In the genomic region with DNA sequence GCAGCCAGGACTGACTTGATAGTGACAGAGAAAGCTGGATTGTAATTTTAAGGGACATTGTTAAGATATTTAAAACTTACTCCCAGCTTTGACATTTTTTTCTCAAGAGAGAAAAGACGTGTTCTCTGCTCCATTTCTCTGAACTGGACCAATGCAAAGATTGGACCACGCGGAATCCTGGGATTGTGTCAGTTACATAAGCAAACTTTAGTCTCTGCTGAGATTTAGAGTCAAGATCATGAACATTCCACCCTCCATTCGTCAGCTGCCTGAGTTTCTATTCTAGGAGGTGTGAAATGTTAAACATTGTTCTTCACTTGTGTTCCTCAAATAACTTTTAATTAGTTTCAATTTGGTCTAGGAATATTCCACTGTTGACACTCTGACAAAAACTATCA, we compare ENCODE assay signal across 29 mouse cellular contexts. TPM values are rescaled to one million over a fixed set of nuclear protein-coding genes. Genes with fewer than 3 reads are reported as not detected.
A peak's percentile ranks its signal among the peaks of the same experiment; 100 is the strongest.
DNase-seq lines count a peak whose midpoint lies in the region; ATAC-seq and TF ChIP-seq lines count a peak whose summit lies in the region.
"Had no signal": no experiment of that assay in that cellular context is flagged by ENCODE, and none has a peak within 500 bp of the region (broad histone marks: within the 10 kb centered on the region; RNA-seq: fewer than 3 reads in every experiment).

No protein-coding gene starts in this region.

- TF ChIP-seq CTCF in kidney, postnatal 0 days (IDR thresholded peaks at IDR 0.05; ENCODE audit: low read depth): no peak

- WGBS in heart, embryonic 13.5 days: 20% methylated on average over 4 of the region's 4 CpGs
- 52% methylated on average over 4 of the region's 4 CpGs for WGBS in kidney, postnatal 0 days

- no peaks in the 10 kb centered on the region for H3K9me3 ChIP-seq in heart, embryonic 13.5 days
- H3K9me3 ChIP-seq in kidney, postnatal 0 days (replicated peaks; ENCODE audit: low read length): no peaks in the 10 kb centered on the region
- H3K9me3 ChIP-seq: liver, embryonic 12.5 days; midbrain, embryonic 10.5 days; midbrain, embryonic 15.5 days; stomach, embryonic 15.5 days had no signal

- H3K27me3 ChIP-seq in heart, embryonic 13.5 days (replicated peaks): peaks cover 5% of the 10 kb centered on the region; the same call in 1 of the 2 replicates
- H3K27me3 ChIP-seq in kidney, postnatal 0 days (ENCODE audit: insufficient read depth, low read length): no peaks in the 10 kb centered on the region
- H3K27me3 ChIP-seq: midbrain, embryonic 15.5 days; stomach, embryonic 15.5 days had no signal

- no peak overlapping the region for H3K4me3 ChIP-seq in heart, embryonic 13.5 days
- H3K4me3 ChIP-seq in kidney, postnatal 0 days (replicated peaks; ENCODE audit: low read depth, low read length): no peak overlapping the region
- H3K4me3 ChIP-seq: liver, embryonic 12.5 days; midbrain, embryonic 10.5 days; midbrain, embryonic 15.5 days; stomach, embryonic 15.5 days had no signal

- H3K4me1 ChIP-seq in heart, embryonic 13.5 days: peaks cover 64% of the 10 kb centered on the region
- peaks cover 18% of the 10 kb centered on the region for H3K4me1 ChIP-seq in kidney, postnatal 0 days (replicated peaks; ENCODE audit: insufficient read depth, low read length)

- H3K4me2 ChIP-seq in heart, embryonic 13.5 days: peak overlapping the region; percentile 39
- H3K4me2 ChIP-seq in kidney, postnatal 0 days (ENCODE audit: low read length): no peak overlapping the region
- H3K4me2 ChIP-seq: hindbrain, embryonic 14.5 days; liver, embryonic 12.5 days; midbrain, embryonic 15.5 days; stomach, embryonic 15.5 days had no signal

- H3K9ac ChIP-seq in heart, embryonic 13.5 days: 0 out of 2 replicates have a peak overlapping the region, but pooled peaks have one; percentile 42
- H3K9ac ChIP-seq in kidney, postnatal 0 days (ENCODE audit: low read depth, low read length): no peak overlapping the region
- H3K9ac ChIP-seq: hindbrain, embryonic 14.5 days; liver, embryonic 12.5 days; liver, postnatal 0 days; midbrain, embryonic 15.5 days; stomach, embryonic 15.5 days had no signal

- peak; percentile 16; the same call in 1 of the 2 replicates for ATAC-seq in frontal cortex, adult (ENCODE audit: low TSS enrichment)
- no peak for ATAC-seq in heart, embryonic 13.5 days (ENCODE audit: extremely low read depth, insufficient number of reproducible peaks, low FRiP score, low TSS enrichment)
- ATAC-seq in kidney, postnatal 0 days (replicated peaks; ENCODE audit: low FRiP score, low read depth): no peak
- ATAC-seq: activated CD4-positive, CD25-positive, alpha-beta regulatory T cell, adult 4 months; forebrain, embryonic 14.5 days; intestine, postnatal 0 days; liver, embryonic 12.5 days; liver, postnatal 0 days; midbrain, embryonic 15.5 days had no signal

- H3K27ac ChIP-seq in heart, embryonic 13.5 days (replicated peaks): peak overlapping the region; percentile 73
- H3K27ac ChIP-seq in kidney, postnatal 0 days: no peak overlapping the region
- H3K27ac ChIP-seq: gastrocnemius, adult 2 months; hindbrain, embryonic 14.5 days; liver, embryonic 12.5 days; midbrain, embryonic 10.5 days; midbrain, embryonic 15.5 days; stomach, embryonic 15.5 days had no signal

- no peaks in the 10 kb centered on the region for H3K36me3 ChIP-seq in heart, embryonic 13.5 days
- no peaks in the 10 kb centered on the region for H3K36me3 ChIP-seq in kidney, postnatal 0 days (ENCODE audit: insufficient read depth, low read length)
- H3K36me3 ChIP-seq: liver, embryonic 12.5 days; midbrain, embryonic 10.5 days; midbrain, embryonic 15.5 days; stomach, embryonic 15.5 days had no signal

- no peak for DNase-seq in frontal cortex, postnatal 10 days (ENCODE audit: low spot score in 2 of 2)
- no peak for DNase-seq in heart, postnatal 14 days
- peak; percentile 15 for DNase-seq in kidney, postnatal 0 days (ENCODE audit: low spot score)
- DNase-seq in kidney, postnatal 14 days: no peak
- DNase-seq in brain, adult 2 months (ENCODE audit: low read depth, low spot score): peak; percentile 85
- DNase-seq in thymus, postnatal 0 days (ENCODE audit: low spot score): no peak
- DNase-seq: adrenal gland, adult 2 months; adrenal gland, postnatal 36 days; cerebellum, adult 8-10 months; gastrocnemius, adult 2 months; kidney, postnatal 10 days; left cerebral cortex, postnatal 4 days; liver, postnatal 0 days; lung, postnatal 10 days; right cerebral cortex, postnatal 25 days; thymus, postnatal 25 days had no signal

- intact Hi-C loops in heart, postnatal 14 days (cut with DNase I): loop anchor here (10.0 kb wide), 1 partner anchor 298 kb away; no protein-coding TSS in a partner anchor

RNA-seq across cellular contexts. Expression of a gene that starts 7.0 kb away (rescaled TPM):
- polyA plus RNA-seq in heart, embryonic 13.5 days (2015; fragmentation: Nextera tagmentation; extraction: Ambion mirVana): 0.15 and 0.37 TPM in 2 replicates
- total RNA-seq in heart, postnatal 14 days (2021): not detected
- 0.11 and 0.15 TPM in 2 replicates for polyA plus RNA-seq in kidney, postnatal 0 days (2015; fragmentation: Nextera tagmentation; extraction: Ambion mirVana)
- polyA plus RNA-seq in thymus, postnatal 0 days (2015; fragmentation: Nextera tagmentation; extraction: Ambion mirVana): 0.42 and 0.58 TPM in 2 replicates
- total RNA-seq: adrenal gland, adult 2 months; adrenal gland, postnatal 36 days; CH12.LX; hematopoietic stem cell, adult 5-6 weeks; neutrophil, adult 5-6 weeks had no signal
- polyA plus RNA-seq: activated CD4-positive, CD25-positive, alpha-beta regulatory T cell, adult 4 months had no signal

RNA-seq across cellular contexts. Expression of a gene that starts 57.6 kb away (rescaled TPM):
- polyA plus RNA-seq in heart, embryonic 13.5 days (2015; fragmentation: Nextera tagmentation; extraction: Ambion mirVana): 4.0 and 5.0 TPM in 2 replicates
- 10 to 100 TPM; 18.8 to 19.4 TPM for total RNA-seq in heart, postnatal 14 days (2021)
- 7.6 and 8.0 TPM in 2 replicates for polyA plus RNA-seq in kidney, postnatal 0 days (2015; fragmentation: Nextera tagmentation; extraction: Ambion mirVana)
- polyA plus RNA-seq in thymus, postnatal 0 days (2015; fragmentation: Nextera tagmentation; extraction: Ambion mirVana): 22.2 and 25.1 TPM in 2 replicates

Comparison
In these comparisons a context has a peak if more than half of its experiments do, and no peak if none do; other contexts are left out.
1. DNase-seq: peak in kidney, postnatal 0 days (single experiment) and brain, adult 2 months (single experiment); none in frontal cortex, postnatal 10 days (0 of 2), heart, postnatal 14 days (0 of 2), kidney, postnatal 14 days (single experiment) and thymus, postnatal 0 days (single experiment).